Mouse (Mus musculus): ENCODE measurements around the gene Mospd2. TPM values are rescaled to one million over a fixed set of nuclear protein-coding genes. Genes with fewer than 3 reads are reported as not detected.

The Mospd2 gene
- total and polyA plus RNA-seq, 2 experiments from 2014 or later: 10.0 to 18.6 TPM

DNA sequence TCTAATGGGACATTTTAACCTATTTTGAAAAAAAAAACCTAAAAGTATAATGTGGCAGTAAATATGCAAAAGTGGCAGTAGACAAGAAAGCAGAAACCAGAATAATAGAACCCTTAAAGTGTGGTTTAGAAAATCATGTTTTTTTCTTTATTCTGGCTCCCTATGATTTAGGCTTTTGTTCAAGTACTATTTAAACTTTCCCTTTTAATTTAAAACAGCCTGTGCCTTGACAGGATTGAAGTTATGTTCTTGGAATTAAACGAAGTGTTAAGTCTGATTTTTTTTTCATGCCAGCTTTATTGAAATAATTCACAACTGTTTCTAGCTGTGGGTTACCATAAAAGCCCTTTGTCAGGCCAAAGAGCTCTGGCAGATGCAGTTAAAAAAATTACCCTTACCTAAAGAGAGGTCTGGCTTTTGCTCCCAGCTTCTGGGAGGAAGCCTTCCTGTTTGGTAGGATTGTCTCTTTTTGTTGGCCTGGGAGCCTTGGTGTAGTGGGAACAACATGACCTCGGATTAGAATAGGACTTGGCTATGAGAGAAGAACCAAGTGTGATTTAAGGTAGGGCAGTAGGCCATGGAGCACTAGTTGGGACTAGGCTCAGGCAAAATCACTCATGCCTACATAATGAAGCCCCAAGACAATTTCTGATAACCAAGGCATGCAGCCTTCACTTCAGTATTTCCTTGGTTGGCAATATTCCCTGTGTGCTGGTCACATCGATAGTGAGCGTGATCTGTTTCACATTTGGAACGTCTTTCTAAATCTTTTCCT is 27.4 kb downstream of the Mospd2 start:
- 83% methylated on average over 5 of the region's 5 CpGs for WGBS

DNA sequence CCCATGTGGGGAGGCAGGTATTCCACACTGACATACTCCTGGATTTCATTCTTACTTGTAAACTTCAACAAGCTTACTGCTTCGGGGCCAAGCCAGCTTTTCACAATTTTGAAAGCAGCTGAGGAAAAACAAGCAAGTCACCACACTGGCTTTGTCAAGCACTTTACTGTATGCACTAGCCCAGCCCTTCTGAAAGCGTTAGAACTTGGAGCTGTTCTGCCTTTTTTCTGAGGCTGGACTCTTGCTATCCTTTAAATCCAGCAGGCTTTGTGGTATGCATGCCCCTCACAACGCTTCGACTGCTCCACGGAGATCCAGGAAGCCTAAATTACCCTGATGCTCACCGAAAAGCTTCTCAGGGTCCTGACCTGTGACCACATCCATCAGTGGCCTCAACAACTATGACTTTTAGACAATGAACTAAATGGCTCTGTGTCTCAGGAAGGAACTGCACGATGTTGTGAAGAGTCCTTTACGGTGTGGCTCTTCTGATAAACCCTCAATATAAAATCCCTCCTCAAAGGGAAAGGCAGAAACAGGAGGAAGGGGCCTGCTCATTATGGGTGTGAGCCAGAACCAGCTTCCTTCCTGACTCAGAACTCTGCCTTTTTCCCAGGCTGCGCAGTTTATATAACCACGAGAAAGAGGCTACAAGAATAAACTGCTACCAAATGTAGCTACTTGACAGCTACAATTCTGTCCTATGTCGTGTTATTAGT is 28.2 kb downstream of the Mospd2 start:
- H3K4me2 ChIP-seq (ENCODE audit: low read depth, low read length, poor library complexity, severe bottlenecking): no peak overlapping the region
- no peaks in the 10 kb centered on the region for H3K4me1 ChIP-seq (ENCODE audit: insufficient read depth, low read length)
- no peaks in the 10 kb centered on the region for H3K9me3 ChIP-seq (ENCODE audit: low read length)
- no peak overlapping the region for H3K9ac ChIP-seq (replicated peaks; ENCODE audit: low read length, poor library complexity, severe bottlenecking)
- no peak for ATAC-seq (ENCODE audit: low FRiP score)
- no peaks in the 10 kb centered on the region for H3K36me3 ChIP-seq (ENCODE audit: insufficient read depth, low read length)
- H3K27me3 ChIP-seq (ENCODE audit: insufficient read depth, low read length): no peaks in the 10 kb centered on the region
- no peak for DNase-seq (ENCODE audit: low spot score)
- no peak for TF ChIP-seq CTCF (IDR thresholded peaks at IDR 0.05)
- no peak overlapping the region for H3K27ac ChIP-seq (ENCODE audit: low read depth, low read length)
- no peak overlapping the region for H3K4me3 ChIP-seq (ENCODE audit: low read depth, low read length)
- 84% methylated on average over 11 of the region's 11 CpGs for WGBS

More for the DNA sequence above, 27.4 kb downstream of the Mospd2 start:
- no peak for ATAC-seq (ENCODE audit: low FRiP score)
- Histone ChIP-seq H3K36me3 (ENCODE audit: insufficient read depth, low read length) (no peaks in the 10 kb centered on the region), H3K4me3 (ENCODE audit: low read depth, low read length) (no peak overlapping the region), H3K27ac (ENCODE audit: low read depth, low read length) (no peak overlapping the region), H3K4me1 (ENCODE audit: insufficient read depth, low read length) (no peaks in the 10 kb centered on the region), H3K27me3 (ENCODE audit: insufficient read depth, low read length) (no peaks in the 10 kb centered on the region), H3K9me3 (ENCODE audit: low read length) (no peaks in the 10 kb centered on the region), H3K4me2 (ENCODE audit: low read depth, low read length, poor library complexity, severe bottlenecking) (no peak overlapping the region), H3K9ac (replicated peaks; ENCODE audit: low read length, poor library complexity, severe bottlenecking) (no peak overlapping the region)
- TF ChIP-seq CTCF (IDR thresholded peaks at IDR 0.05): no peak
- DNase-seq (ENCODE audit: low spot score): no peak

DNA sequence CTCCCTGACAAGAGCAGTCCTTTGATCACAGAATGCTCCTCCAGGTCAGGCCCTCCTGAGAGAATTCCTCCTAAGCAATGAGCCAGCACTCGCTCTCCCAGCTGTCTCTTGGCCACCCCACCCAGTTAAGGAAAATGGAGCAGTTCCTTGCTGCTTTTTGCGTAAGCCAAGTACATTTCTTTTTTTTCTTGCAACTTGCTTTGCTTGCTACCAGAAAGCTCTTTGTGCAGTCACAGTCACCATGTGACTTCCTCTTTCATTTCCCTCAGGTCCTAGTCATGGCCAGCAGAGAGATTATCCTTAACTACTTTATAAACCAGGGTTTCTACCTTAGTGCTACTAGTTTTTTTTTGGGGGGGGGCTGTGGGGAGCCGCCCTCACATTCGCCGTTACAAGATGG is 38.6 kb downstream of the Mospd2 start:
- ATAC-seq (ENCODE audit: low FRiP score) (no peak), DNase-seq (ENCODE audit: low spot score) (no peak)
- Histone ChIP-seq H3K4me3 (ENCODE audit: low read depth, low read length) (no peak overlapping the region), H3K36me3 (ENCODE audit: insufficient read depth, low read length) (no peaks in the 10 kb centered on the region; the same call in 1 of the 2 replicates), H3K9me3 (ENCODE audit: low read length) (no peaks in the 10 kb centered on the region), H3K4me2 (ENCODE audit: low read depth, low read length, poor library complexity, severe bottlenecking) (no peak overlapping the region), H3K27ac (ENCODE audit: low read depth, low read length) (no peak overlapping the region), H3K9ac (replicated peaks; ENCODE audit: low read length, poor library complexity, severe bottlenecking) (no peak overlapping the region), H3K27me3 (ENCODE audit: insufficient read depth, low read length) (no peaks in the 10 kb centered on the region), H3K4me1 (ENCODE audit: insufficient read depth, low read length) (no peaks in the 10 kb centered on the region)
- 92% methylated on average over 5 of the region's 5 CpGs for WGBS
- TF ChIP-seq CTCF (IDR thresholded peaks at IDR 0.05): no peak

DNA sequence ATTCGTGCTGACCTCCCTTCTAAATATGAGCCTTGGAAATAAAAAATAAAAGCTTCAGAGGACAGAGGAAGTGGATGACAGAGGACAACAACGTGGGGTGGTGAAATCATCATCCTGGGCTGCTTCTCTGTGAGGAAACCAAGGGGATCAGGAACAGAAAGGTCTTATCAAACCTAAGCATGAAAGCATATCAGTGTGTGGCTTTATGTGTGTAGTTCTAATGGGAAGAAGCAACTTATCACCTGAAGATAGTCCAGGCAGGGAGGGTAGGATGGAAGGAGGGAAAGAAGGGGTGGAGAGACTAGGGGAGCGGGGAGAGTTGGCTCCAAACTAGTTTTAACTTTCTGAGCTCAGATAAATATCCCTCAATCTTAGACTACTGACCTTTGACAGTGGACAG is 67.2 kb downstream of the Mospd2 start:
- no peak for ATAC-seq (ENCODE audit: low FRiP score)
- WGBS: 66% methylated on average over 3 of the region's 3 CpGs
- no peak overlapping the region for H3K9ac ChIP-seq (replicated peaks; ENCODE audit: low read length, poor library complexity, severe bottlenecking)

DNA sequence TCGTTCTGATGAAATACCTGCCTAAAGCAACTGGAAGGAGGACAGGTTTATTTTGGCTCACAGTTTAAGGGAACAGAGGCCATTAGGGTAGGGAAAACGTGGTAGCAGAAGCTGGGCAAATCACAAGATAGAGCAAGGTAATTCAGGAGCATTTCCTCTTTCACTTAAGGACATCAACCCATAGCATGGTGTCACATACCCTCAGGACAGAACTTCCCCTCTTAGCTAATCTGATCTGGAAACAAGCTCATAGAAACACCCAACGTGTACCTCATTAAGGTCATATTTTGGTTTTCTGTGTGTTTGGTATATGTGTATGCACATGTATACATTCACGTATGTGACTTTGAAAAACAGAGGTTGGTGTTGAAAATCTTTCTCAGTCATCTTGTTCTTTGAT is 68.0 kb downstream of the Mospd2 start:
- Histone ChIP-seq H3K27ac (ENCODE audit: low read depth, low read length) (no peak overlapping the region), H3K4me1 (ENCODE audit: insufficient read depth, low read length) (no peaks in the 10 kb centered on the region), H3K9me3 (ENCODE audit: low read length) (no peaks in the 10 kb centered on the region), H3K9ac (replicated peaks; ENCODE audit: low read length, poor library complexity, severe bottlenecking) (no peak overlapping the region), H3K4me3 (ENCODE audit: low read depth, low read length) (no peak overlapping the region), H3K36me3 (ENCODE audit: insufficient read depth, low read length) (no peaks in the 10 kb centered on the region), H3K4me2 (ENCODE audit: low read depth, low read length, poor library complexity, severe bottlenecking) (no peak overlapping the region), H3K27me3 (ENCODE audit: insufficient read depth, low read length) (no peaks in the 10 kb centered on the region)
- WGBS: 82% methylated on average over 4 of the region's 4 CpGs
- DNase-seq (ENCODE audit: low spot score): no peak
- no peak for TF ChIP-seq CTCF (IDR thresholded peaks at IDR 0.05)
- no peak for ATAC-seq (ENCODE audit: low FRiP score)

More for the DNA sequence above, 67.2 kb downstream of the Mospd2 start:
- no peak overlapping the region for H3K27ac ChIP-seq (ENCODE audit: low read depth, low read length)
- no peak overlapping the region for H3K4me2 ChIP-seq (ENCODE audit: low read depth, low read length, poor library complexity, severe bottlenecking)
- H3K4me1 ChIP-seq (ENCODE audit: insufficient read depth, low read length): no peaks in the 10 kb centered on the region
- H3K27me3 ChIP-seq (ENCODE audit: insufficient read depth, low read length): no peaks in the 10 kb centered on the region
- TF ChIP-seq CTCF (IDR thresholded peaks at IDR 0.05): no peak
- H3K9me3 ChIP-seq (ENCODE audit: low read length): no peaks in the 10 kb centered on the region
- H3K4me3 ChIP-seq (ENCODE audit: low read depth, low read length): no peak overlapping the region
- DNase-seq (ENCODE audit: low spot score): no peak
- H3K36me3 ChIP-seq (ENCODE audit: insufficient read depth, low read length): no peaks in the 10 kb centered on the region

DNA sequence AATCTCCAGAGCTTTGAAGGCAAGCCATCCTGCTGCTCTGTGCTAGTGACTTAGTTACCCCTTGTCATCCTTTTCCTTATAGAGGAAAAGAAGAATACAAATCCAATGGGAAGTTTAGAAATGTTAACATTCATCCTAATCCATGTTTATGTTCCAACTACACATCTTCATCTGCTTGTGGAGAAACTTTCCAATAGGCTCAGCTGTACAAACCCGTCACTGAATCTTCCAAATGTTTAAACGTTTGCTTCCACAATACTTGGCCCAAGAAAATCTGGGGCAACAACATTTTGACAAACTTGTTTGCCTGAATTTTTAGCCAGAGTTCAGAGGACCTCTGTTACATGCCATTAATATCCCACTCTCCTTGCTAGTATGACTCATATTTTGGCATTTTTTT is 78.3 kb downstream of the Mospd2 start:
- WGBS: 81% methylated on average over 2 of the region's 2 CpGs
- no peak overlapping the region for H3K27ac ChIP-seq (ENCODE audit: low read depth, low read length)

More for the DNA sequence above, 78.3 kb downstream of the Mospd2 start:
- H3K36me3 ChIP-seq (ENCODE audit: insufficient read depth, low read length): no peaks in the 10 kb centered on the region
- no peaks in the 10 kb centered on the region for H3K27me3 ChIP-seq (ENCODE audit: insufficient read depth, low read length)
- H3K4me3 ChIP-seq (ENCODE audit: low read depth, low read length): no peak overlapping the region
- ATAC-seq (ENCODE audit: low FRiP score) (no peak), DNase-seq (ENCODE audit: low spot score) (no peak)
- TF ChIP-seq CTCF (IDR thresholded peaks at IDR 0.05): no peak
- H3K4me2 ChIP-seq (ENCODE audit: low read depth, low read length, poor library complexity, severe bottlenecking): no peak overlapping the region
- no peaks in the 10 kb centered on the region for H3K4me1 ChIP-seq (ENCODE audit: insufficient read depth, low read length)
- H3K9ac ChIP-seq (replicated peaks; ENCODE audit: low read length, poor library complexity, severe bottlenecking): no peak overlapping the region
- no peaks in the 10 kb centered on the region for H3K9me3 ChIP-seq (ENCODE audit: low read length)
